Mouse (Mus musculus) monocyte, adult 5-6 weeks (primary cell): ENCODE data around the gene Spert. TPM values are rescaled to one million over a fixed set of nuclear protein-coding genes. Genes with fewer than 3 reads are reported as not detected.

Experiments
- ATAC-seq: fragments of 153-309, 156-312 bp; replicated peaks from 2 replicates; pipeline ENCODE4 v1.8.0; 2017; ENCODE audit warnings: mild to moderate bottlenecking; ENCODE audit not compliant: low TSS enrichment, insufficient number of reproducible peaks, severe bottlenecking, poor library complexity, low FRiP score
- total RNA-seq: library from RNA; stranded (forward); fragments of 200-1000, 200-491, 200-594 nt; gene quantifications from 3 replicates; pipeline ENCODE4 v1.2.3, GENCODE M21; 2017

The Spert gene
- total RNA-seq = 4.4 TPM in 1 of 3 replicates, not detected in the others

DNA sequence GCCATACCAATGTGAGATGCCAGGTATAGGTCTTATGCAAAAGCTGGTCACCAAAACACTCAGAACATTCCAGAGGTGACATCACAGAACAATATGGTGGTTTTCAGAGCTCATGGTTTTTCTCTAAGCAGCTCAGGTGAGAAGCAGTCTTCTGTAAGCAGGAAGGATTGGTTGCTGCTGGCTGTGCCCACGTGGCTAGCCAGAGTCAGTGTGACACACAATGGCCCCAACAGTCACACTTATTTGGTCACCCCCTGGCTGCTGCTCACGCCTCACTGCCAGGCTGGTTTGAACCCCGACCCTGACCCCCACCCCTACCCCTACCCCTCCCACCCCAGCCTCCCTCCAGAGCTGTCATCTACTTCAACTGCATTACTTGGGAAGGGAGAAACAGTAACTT, at the start of gene Spert:
Gene Spert, minus strand, starts transcription at position 139 of the 400 bp plus-strand sequence.
- ATAC-seq = no peak

- ATAC-seq = no peak
Measured at GRCm38 (mm10) chr14:75642080-75642479, 49.2 kb upstream of the Spert start, which contains the start of gene Erich6b. Erich6b (plus strand) TSS chr14:75642259.

DNA sequence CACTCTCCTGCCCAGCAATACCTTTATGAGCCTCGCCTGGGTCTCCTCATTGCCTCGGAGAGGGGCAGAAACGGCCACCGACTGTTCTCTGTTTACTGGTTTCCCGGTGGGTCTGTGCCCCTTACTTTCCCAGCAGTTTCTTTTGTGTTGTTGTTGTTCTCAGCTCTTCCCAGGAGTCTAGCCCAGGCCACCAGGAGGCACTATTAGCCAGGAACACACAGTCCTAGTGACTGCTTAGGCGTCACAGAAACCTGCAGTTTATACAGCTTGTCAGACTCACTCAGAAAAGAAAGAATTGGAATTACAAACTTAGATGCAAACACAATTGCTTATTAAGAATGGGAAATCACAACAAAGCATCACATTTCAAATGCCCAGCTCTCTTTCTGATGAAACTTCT, 48.5 kb upstream of the Spert start:
- ATAC-seq = no peak

- no peak for ATAC-seq
Measured at GRCm38 (mm10) chr14:75640846-75641245, 47.9 kb upstream of the Spert start.

- no peak for ATAC-seq
Measured at GRCm38 (mm10) chr14:75637641-75638040, 44.7 kb upstream of the Spert start.

DNA sequence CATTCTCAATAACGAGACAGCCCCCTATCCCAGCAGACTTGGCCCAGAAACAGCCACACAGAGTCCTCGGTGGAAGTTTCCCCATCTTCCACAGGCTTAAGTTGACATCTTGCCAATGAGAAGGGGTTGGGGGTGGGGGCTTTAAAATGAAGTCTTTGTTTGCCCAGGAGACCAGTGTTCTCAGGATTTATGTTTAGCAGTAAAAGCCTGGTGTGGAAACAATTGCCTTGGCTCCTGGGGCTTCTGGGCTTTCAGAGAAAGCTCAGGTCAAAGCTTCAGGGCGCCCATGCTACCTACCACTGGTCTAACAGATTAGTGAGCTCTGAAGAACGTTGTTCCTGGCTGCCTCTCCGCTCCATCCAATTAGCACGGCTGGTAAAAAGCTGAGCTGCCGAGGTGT, 43.2 kb upstream of the Spert start:
- ATAC-seq = no peak

DNA sequence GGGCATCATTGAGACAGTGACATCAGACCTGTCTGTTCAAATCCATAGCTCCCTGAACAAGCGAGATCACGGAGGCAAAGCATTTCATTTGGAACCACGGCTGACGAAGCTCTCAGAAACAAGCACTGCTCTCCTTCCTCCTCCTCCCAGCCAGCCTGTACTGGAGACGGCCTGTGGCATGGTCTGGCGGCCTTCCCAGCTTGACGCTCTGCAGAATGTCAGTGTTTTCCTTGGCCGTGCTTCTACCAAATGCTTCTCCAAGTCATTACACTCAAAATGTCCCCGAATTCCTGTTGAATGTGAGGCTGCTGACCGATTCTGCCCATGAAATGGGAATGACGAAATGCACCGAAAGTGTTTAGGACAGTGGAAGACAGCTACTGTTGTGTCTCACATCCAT, 42.4 kb upstream of the Spert start:
- no peak for ATAC-seq

GRCm38 (mm10) chr14:75628870-75629269, 36.0 kb upstream of the Spert start:
- no peak for ATAC-seq

GRCm38 (mm10) chr14:75622984-75623383, 30.1 kb upstream of the Spert start:
- ATAC-seq = no peak

- ATAC-seq = no peak
Measured at GRCm38 (mm10) chr14:75616375-75616774, 23.5 kb upstream of the Spert start.

- no peak for ATAC-seq
Measured at GRCm38 (mm10) chr14:75609176-75609575, 16.3 kb upstream of the Spert start.

DNA sequence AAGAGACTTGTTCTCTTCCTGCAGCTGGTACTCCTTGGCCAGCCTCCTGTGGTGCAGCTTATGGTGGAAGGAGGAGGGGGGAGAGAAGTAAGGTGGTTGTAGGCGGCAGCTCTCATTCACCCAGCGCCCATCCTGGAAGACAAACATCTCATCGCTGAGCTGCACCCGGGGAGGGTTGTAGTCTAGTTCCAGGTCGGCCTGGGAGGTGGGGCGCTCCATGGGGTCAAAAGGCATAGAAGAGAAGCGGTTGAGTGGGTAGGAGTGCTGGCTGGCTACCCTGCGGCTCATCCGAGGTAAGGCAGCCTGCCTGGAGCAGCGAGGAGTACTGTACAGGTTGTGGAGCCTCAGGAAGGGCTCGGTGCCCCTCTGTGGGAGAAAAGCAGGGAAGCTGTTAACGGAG, 9.0 kb downstream of the Spert start:
- no peak for ATAC-seq

GRCm38 (mm10) chr14:75579010-75579409, 13.9 kb downstream of the Spert start:
- ATAC-seq = no peak

- ATAC-seq = no peak
Measured at GRCm38 (mm10) chr14:75566303-75566702, 26.6 kb downstream of the Spert start.

DNA sequence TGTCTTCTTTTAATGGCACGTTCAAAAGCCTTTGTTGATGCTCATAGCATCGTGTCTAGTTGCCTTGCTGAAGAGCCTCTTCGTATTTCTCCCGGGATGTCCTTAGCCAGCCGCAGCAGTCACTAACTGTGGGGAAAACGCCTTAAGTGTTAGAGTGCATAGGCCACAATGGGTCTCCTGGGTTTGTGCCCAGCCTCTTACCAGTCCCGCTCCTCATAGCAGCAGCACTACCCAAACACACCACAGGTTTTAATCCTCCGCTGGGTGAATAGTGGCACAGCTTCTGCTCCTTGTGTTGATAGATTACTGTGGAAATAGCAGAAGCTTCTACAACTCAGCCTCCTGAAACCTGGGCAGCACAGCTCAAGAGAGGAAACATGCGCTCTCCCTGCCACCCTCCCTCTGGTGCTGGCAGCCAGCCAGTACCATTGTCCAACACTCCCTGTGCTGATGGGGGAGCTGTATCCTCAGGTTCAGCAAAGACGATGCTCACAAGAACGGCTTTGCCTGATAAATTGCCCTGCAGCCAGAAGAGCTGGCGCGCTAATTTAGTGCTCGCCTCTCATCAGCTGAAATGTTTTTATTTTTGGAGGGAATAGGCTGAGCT, 27.3 kb downstream of the Spert start:
- no peak for ATAC-seq

DNA sequence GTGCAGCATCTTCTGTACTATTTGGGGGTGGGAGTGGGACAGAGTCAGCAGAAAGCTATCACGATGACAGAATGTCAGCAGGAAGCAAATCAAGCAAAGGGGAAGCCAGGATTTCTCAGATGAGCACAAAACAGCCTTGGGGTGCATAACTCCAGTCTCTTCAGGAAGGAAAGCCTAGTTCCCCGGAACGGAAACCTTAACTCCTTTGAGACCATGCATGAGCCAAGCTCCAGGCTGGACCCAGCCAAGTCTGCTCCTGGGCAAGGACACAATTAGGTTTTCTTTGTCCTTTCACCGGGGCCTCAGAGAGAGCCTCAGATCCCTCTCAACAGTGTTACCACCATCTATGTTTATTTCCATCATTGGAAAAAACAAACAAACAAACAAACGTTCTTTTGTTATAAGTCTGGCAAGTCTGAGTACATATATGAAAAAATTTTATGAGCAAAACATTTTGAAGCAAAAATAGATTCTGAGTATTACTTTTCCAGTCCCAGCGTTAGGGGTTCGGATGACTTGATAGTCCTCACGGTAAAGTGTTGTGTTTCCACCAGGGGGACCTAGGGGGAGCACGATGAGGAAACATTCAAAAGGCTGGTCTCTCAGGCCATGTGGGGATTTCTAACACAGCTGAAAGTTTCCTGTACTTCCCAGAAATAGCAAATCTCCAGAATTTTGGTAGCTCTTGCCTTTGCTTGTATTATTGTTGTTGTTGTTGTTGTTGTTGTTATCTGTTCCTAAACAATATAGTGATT, 31.2 kb downstream of the Spert start:
- no peak for ATAC-seq

DNA sequence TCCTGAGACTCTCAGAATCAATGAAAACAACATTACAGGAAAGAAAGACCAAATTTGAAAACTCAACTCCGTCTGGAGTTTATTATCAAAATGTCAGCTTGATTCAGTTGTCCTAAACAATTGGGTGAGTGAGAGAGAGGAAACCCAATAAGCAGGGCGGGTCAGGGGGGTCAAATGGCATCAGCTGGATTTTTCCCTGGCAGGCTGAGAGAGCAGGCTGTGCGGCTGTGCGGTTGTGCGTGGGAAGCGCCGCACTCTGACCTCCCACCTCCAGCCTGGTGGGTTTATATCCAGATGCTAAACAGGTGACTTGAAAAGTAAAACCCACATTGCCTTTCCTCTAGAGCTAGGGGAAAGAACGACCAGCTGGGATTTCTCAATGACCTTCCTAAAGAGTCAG, 51.2 kb downstream of the Spert start:
- ATAC-seq = no peak

DNA sequence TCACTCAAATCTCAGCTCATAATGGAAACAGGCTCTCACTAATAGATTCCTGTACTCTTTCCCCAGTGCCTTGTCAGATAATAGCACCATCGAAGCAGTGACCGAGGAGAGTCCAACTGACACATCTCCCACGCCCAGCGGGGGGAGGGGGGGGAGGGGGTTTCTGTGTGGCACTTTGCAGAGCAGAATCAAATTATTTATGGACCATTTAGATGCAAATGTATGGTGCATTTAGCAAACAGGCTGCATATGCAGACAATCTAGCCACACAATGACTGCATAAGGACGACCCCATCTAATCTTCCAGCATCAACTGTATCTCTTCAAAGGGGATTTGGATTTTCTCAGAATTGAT, 51.9 kb downstream of the Spert start:
- no peak for ATAC-seq

GRCm38 (mm10) chr14:75540216-75540995, 52.5 kb downstream of the Spert start:
- no peak for ATAC-seq

DNA sequence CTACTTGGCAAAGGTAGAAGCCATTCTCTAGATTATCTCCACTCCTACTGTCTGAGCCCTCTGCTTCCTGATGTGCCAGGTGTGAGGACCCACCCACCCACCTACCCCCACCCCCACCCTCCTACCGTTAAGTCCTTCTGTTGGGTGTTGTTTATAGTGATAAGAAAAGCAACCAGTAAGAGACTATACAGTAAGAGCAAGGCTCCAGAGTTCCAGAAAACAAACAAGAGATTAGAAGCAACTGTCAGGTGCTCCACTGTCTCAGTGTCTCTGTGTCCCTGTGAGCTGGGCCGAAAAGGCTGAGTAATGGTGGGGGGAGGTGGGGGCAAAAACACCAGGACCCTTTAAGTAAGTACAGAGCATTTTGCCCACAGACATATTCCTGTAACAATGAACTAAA, 53.7 kb downstream of the Spert start:
- no peak for ATAC-seq
